Mouse (Mus musculus) heart, embryonic 16.5 days (tissue): ENCODE measurements around the gene Rhou. TPM values are rescaled to one million over a fixed set of nuclear protein-coding genes. Genes with fewer than 3 reads are reported as not detected.
A peak's percentile ranks its signal among the peaks of the same experiment; 100 is the strongest.

Experiments
- ATAC-seq: fragments of 200-750 bp; cut with Nextera tagmentation; replicated peaks from 2 replicates; pipeline ENCODE4 v1.8.0; 2017; ENCODE audit warnings: moderate number of reproducible peaks; ENCODE audit not compliant: insufficient read depth, low FRiP score; ENCODE audit errors: extremely low read depth
- H3K27ac ChIP-seq: fragments of 300-500 bp; sonication (generic); 2 replicates; pipeline ENCODE4 v1.5.1; 2014; ENCODE audit warnings: mild to moderate bottlenecking, low read length, control low read depth, moderate library complexity
- H3K27me3 ChIP-seq: fragments of 300-500 bp; sonication (generic); 2 replicates; pipeline ENCODE4 v1.6.1; 2014; ENCODE audit warnings: low read length, mixed read lengths; ENCODE audit not compliant: control insufficient read depth, insufficient read depth
- H3K36me3 ChIP-seq: fragments of 300-500 bp; sonication (generic); 2 replicates; pipeline ENCODE4 v1.6.1; 2014; ENCODE audit not compliant: control insufficient read depth, insufficient read depth
- H3K4me1 ChIP-seq: fragments of 300-500 bp; sonication (generic); 2 replicates; pipeline ENCODE4 v1.6.1; 2014; ENCODE audit warnings: low read length, mixed read lengths; ENCODE audit not compliant: control insufficient read depth, insufficient read depth
- H3K4me2 ChIP-seq: fragments of 300-500 bp; sonication (generic); 2 replicates; pipeline ENCODE4 v1.6.1; 2014; ENCODE audit warnings: low read depth, mild to moderate bottlenecking, control low read depth, low read length
- H3K4me3 ChIP-seq: fragments of 300-500 bp; sonication (generic); 2 replicates; pipeline ENCODE4 v1.5.1; 2014; ENCODE audit warnings: mild to moderate bottlenecking, control low read depth, low read length
- H3K9ac ChIP-seq: fragments of 300-500 bp; sonication (generic); 2 replicates; pipeline ENCODE4 v1.6.1; 2014; ENCODE audit warnings: low read length, control low read depth
- H3K9me3 ChIP-seq: fragments of 300-500 bp; sonication (generic); replicated peaks from 2 replicates; pipeline ENCODE4 v1.6.1; 2016; ENCODE audit warnings: low read length; ENCODE audit not compliant: control insufficient read depth
- WGBS: fragments of 180-500 bp; shearing (Covaris S2); extraction: QIAGEN DNeasy Blood & Tissue Kit; methylation state at CpG from one replicate; pipeline ENCODE4 v1.1.7; 2014; 5-methylcytosine and 5-hydroxymethylcytosine counted together
- polyA plus RNA-seq: library from polyadenylated mRNA; unstranded; fragments of >200 nt; fragmentation: Nextera tagmentation; extraction: Ambion mirVana; gene quantifications from 2 replicates; pipeline ENCODE4 v1.2.1, GENCODE M21; 2015

Gene Rhou
- polyA plus RNA-seq, 1 experiment from 2014 or later = 4.2 TPM

GRCm38 (mm10) chr8:123643330-123644051 is 10.2 kb upstream of the Rhou start:
- ATAC-seq = no peak
- 18% methylated on average over 25 of the region's 25 CpGs for WGBS
- peaks cover 9% of the 10 kb centered on the region; the same call in 1 of the 2 replicates for H3K27me3 ChIP-seq
- H3K9ac ChIP-seq = no peak overlapping the region
- H3K27ac ChIP-seq = no peak overlapping the region
- no peaks in the 10 kb centered on the region for H3K36me3 ChIP-seq
- H3K4me1 ChIP-seq = no peaks in the 10 kb centered on the region
- H3K9me3 ChIP-seq = no peaks in the 10 kb centered on the region
- H3K4me3 ChIP-seq = peak overlapping the region; percentile 27; the same call in 1 of the 2 replicates
- peak overlapping the region; percentile 53 for H3K4me2 ChIP-seq

- Histone ChIP-seq H3K4me2 (no peak overlapping the region), H3K4me1 (no peaks in the 10 kb centered on the region), H3K27me3 (peaks cover 9% of the 10 kb centered on the region; the same call in 1 of the 2 replicates), H3K4me3 (no peak overlapping the region), H3K9me3 (no peaks in the 10 kb centered on the region), H3K9ac (no peak overlapping the region), H3K36me3 (no peaks in the 10 kb centered on the region), H3K27ac (no peak overlapping the region)
- WGBS = 77% methylated on average over 9 of the region's 9 CpGs
- no peak for ATAC-seq
Measured at GRCm38 (mm10) chr8:123645229-123645628, 8.5 kb upstream of the Rhou start.

GRCm38 (mm10) chr8:123648245-123649170 is 5.2 kb upstream of the Rhou start:
- Histone ChIP-seq H3K4me3 (no peak overlapping the region), H3K36me3 (no peaks in the 10 kb centered on the region), H3K9me3 (no peaks in the 10 kb centered on the region), H3K4me2 (no peak overlapping the region), H3K27ac (peak overlapping the region; percentile 58), H3K4me1 (peaks cover 4% of the 10 kb centered on the region; the same call in 1 of the 2 replicates), H3K27me3 (peaks cover 9% of the 10 kb centered on the region; the same call in 1 of the 2 replicates), H3K9ac (no peak overlapping the region)
- peak; percentile 28 for ATAC-seq
- 53% methylated on average over 17 of the region's 17 CpGs for WGBS

GRCm38 (mm10) chr8:123649483-123649882 is 4.2 kb upstream of the Rhou start:
- WGBS = 83% methylated on average over 12 of the region's 12 CpGs
- ATAC-seq = no peak
- no peak overlapping the region for H3K27ac ChIP-seq

GRCm38 (mm10) chr8:123651390-123652098 is 2.2 kb upstream of the Rhou start:
- 58% methylated on average over 5 of the region's 5 CpGs for WGBS

More at GRCm38 (mm10) chr8:123649483-123649882, 4.2 kb upstream of the Rhou start:
- no peak overlapping the region for H3K4me2 ChIP-seq
- H3K27me3 ChIP-seq = peaks cover 6% of the 10 kb centered on the region; the same call in 1 of the 2 replicates
- no peak overlapping the region for H3K9ac ChIP-seq
- peaks cover 4% of the 10 kb centered on the region; the same call in 1 of the 2 replicates for H3K4me1 ChIP-seq
- no peaks in the 10 kb centered on the region for H3K9me3 ChIP-seq
- no peak overlapping the region for H3K4me3 ChIP-seq
- no peaks in the 10 kb centered on the region for H3K36me3 ChIP-seq

GRCm38 (mm10) chr8:123652641-123653040 is 1.1 kb upstream of the Rhou start:
- WGBS = 62% methylated on average over 4 of the region's 4 CpGs
- H3K9me3 ChIP-seq = no peaks in the 10 kb centered on the region
- H3K9ac ChIP-seq = no peak overlapping the region
- no peaks in the 10 kb centered on the region for H3K27me3 ChIP-seq
- no peak overlapping the region for H3K4me2 ChIP-seq
- H3K4me3 ChIP-seq = no peak overlapping the region
- H3K27ac ChIP-seq = no peak overlapping the region
- H3K4me1 ChIP-seq = peaks cover 9% of the 10 kb centered on the region
- no peak for ATAC-seq
- H3K36me3 ChIP-seq = peaks cover 7% of the 10 kb centered on the region; the same call in 1 of the 2 replicates

More at GRCm38 (mm10) chr8:123651390-123652098, 2.2 kb upstream of the Rhou start:
- H3K27ac ChIP-seq = no peak overlapping the region
- no peak for ATAC-seq
- H3K4me3 ChIP-seq = no peak overlapping the region
- H3K27me3 ChIP-seq = 0 out of 2 replicates have a peak, but pooled peaks cover 2% of the 10 kb centered on the region
- no peak overlapping the region for H3K4me2 ChIP-seq
- no peaks in the 10 kb centered on the region for H3K9me3 ChIP-seq
- H3K9ac ChIP-seq = no peak overlapping the region
- H3K4me1 ChIP-seq = peaks cover 9% of the 10 kb centered on the region
- H3K36me3 ChIP-seq = peaks cover 3% of the 10 kb centered on the region; the same call in 1 of the 2 replicates

GRCm38 (mm10) chr8:123653994-123654569 is 353 bp downstream of the Rhou start:
- no peaks in the 10 kb centered on the region for H3K9me3 ChIP-seq
- under 1% methylated on average over 65 of the region's 77 CpGs for WGBS
- H3K36me3 ChIP-seq = peaks cover 11% of the 10 kb centered on the region
- H3K27ac ChIP-seq = peak overlapping the region; percentile 80
- H3K4me2 ChIP-seq = peak overlapping the region; percentile 84
- ATAC-seq = peak; percentile 51
- no peaks in the 10 kb centered on the region for H3K27me3 ChIP-seq
- H3K4me3 ChIP-seq = peak overlapping the region; percentile 76
- H3K4me1 ChIP-seq = peaks cover 9% of the 10 kb centered on the region
- H3K9ac ChIP-seq = peak overlapping the region; percentile 85

GRCm38 (mm10) chr8:123654763-123655162 is 1.0 kb downstream of the Rhou start:
- H3K27me3 ChIP-seq = no peaks in the 10 kb centered on the region
- peaks cover 9% of the 10 kb centered on the region for H3K4me1 ChIP-seq
- no peak for ATAC-seq
- H3K9ac ChIP-seq = peak overlapping the region; percentile 85
- H3K27ac ChIP-seq = peak overlapping the region; percentile 23
- peak overlapping the region; percentile 76 for H3K4me3 ChIP-seq
- WGBS = 40% methylated on average over 5 of the region's 5 CpGs
- no peaks in the 10 kb centered on the region for H3K9me3 ChIP-seq
- peak overlapping the region; percentile 84 for H3K4me2 ChIP-seq
- H3K36me3 ChIP-seq = peaks cover 11% of the 10 kb centered on the region
